Mouse (Mus musculus): ENCODE results near the gene St3gal2.
A peak's percentile ranks its signal among the peaks of the same experiment; 100 is the strongest.
"Not testable (repeated sequence)": the region's sequence is repeated elsewhere in the genome, so short reads cannot be mapped to it uniquely, and the experiment has no call there.

Gene St3gal2

GRCm38 (mm10) chr8:110919341-110920031 is at the start of gene St3gal2:
Gene St3gal2, plus strand, starts transcription at chr8:110919922.
- peak; percentile 89 to 93 for DNase-seq (ENCODE audit: low spot score in 2 of 2)

GRCm38 (mm10) chr8:110870501-110870900 is 49.2 kb upstream of the St3gal2 start:
- no peak for DNase-seq (ENCODE audit: low spot score in 2 of 2)

DNA sequence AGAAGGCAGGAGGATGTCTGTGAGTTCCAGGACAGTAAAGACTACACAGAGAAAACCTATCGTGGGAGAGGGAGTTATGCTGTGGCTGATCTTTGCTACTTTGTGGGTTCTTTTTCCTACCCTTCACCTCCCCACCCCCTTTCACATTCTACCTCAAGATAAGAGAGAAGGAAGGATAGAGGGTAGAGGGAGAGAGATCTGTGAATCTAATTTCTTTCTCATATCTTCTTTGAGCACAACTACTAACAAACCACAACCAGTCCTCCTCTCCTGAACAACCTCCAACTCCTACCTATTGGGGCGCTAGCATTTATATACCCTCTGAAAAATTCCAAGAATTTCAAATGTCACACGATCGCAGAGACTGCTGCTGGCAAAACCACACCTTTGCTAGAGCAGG is 41.9 kb upstream of the St3gal2 start:
- DNase-seq (ENCODE audit: low spot score in 2 of 2): no peak

DNA sequence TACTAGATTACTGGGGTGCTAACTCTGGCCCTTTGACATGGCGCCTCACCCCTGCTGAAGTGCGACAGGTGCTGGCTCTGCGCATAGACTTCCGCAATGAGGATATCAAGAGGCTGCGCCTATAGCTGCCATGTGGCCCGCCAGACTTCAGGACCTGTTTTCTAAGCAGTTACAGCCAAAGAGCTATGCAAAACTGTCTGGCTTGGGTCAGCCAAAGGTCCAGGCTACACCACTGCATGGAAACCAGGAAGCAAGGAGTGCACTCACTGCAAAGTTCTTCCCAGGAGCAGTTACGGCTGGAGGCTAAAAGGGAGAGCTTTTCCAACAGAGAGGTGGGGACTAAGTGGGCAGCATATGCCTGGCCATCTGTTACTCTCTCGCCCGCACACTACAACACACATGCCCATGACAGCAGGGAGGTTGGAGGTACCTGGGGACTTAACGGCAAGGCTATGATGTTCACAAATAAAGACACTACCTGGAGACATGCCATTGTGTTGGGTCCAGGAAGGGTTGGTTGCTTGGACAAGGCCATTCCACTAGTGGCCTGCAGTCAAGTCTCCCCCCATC is 37.9 kb upstream of the St3gal2 start:
- peak; percentile 36 to 52 for DNase-seq (ENCODE audit: low spot score in 2 of 2)

DNA sequence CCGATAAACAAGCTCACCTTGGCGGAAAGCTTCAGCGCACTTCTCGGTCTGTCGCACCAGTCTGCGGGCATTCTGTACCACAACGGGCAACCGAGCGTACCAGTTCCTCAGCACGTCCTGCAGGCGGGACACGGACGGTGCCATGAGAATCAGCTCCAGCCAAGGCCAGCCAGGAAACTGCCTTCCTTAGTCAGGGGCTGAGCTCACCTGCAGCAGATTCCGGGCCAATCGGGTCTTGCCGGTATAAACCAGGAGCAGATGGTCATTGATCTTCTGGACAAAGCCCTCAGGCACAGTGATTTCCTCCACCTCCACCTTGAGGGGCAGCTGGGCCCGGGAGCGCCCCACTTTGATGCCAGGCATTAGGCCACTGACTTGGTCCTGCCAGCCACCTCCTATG is 35.9 kb upstream of the St3gal2 start:
- no peak for DNase-seq (ENCODE audit: low spot score in 2 of 2)

GRCm38 (mm10) chr8:110886634-110887033 is 33.1 kb upstream of the St3gal2 start:
- no peak for DNase-seq (ENCODE audit: low spot score in 2 of 2)

- no peak for DNase-seq (ENCODE audit: low spot score in 2 of 2)
These were observed 32.2 kb upstream of the St3gal2 start for GRCm38 (mm10) chr8:110887551-110887950.

DNA sequence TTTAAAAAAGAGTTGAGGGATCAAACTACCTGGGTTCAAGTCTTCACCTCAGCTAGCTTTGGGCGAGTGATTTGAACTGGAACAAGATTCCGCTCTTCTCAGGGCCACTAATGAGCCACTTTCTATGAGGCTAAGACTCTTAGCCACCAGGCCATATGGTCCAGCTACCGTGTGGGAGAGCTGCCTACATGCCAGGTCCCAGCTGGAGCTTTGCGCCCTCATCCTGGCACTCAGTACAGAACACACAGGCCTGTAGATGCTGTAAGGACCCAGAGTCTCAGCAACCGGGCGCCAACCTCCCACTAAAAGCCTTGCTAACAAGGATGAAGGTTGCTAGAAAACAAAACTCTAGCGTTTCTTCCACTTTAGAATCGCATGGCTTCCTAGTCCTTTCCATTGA is 31.3 kb upstream of the St3gal2 start:
- no peak for DNase-seq (ENCODE audit: low spot score in 2 of 2)

- DNase-seq (ENCODE audit: low spot score in 2 of 2): no peak
These were observed 30.9 kb upstream of the St3gal2 start for GRCm38 (mm10) chr8:110888860-110889259.

DNA sequence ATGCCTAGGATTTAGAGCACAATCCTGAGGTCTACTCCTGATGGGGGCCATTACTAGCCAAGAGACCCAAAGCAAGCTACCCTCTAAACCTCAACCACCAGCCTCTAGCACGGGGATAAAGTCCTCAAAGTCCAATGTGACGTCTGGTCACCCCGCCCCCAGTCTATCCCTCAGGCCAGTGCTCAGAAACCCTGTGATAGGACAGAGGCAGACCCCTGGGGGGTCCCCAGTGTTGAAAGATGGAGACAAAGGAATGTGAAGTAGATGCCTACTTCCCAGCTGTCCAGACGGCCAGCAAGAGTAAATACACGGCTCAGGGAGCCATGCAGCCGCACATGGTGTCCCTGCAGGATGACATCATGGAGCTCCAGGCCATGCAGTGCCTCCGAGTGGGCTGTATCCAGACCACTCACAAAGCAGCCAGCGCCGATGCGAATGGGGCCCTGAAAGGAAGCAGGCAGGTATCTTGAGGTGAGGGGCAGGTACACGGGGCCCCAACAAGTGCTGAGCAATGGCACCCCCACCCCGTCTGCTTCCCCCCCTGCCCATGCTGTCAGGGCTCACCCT is 29.7 kb upstream of the St3gal2 start:
- DNase-seq (ENCODE audit: low spot score in 2 of 2): no peak

- DNase-seq (ENCODE audit: low spot score in 2 of 2): no peak
These were observed 27.7 kb upstream of the St3gal2 start for GRCm38 (mm10) chr8:110892040-110892439.

DNA sequence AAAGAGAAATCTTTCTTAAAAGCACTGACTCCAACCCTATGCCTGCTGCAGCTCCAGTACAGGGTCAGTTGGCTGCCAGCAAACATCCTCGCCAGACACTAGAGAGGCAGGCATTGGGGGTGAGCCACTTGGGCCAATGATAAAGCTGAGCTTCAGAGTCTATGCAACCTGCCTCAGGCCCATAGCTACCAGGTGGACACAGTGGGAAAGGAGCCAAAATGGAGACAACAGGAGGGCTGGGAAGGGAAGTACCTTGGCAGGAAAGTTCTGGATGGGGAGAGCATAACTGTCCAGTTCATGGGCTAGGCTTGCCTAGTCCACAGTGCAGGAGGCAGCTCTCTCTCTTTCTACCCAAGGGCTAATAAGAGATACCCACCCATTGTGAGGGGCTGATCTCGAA is 26.8 kb upstream of the St3gal2 start:
- no peak for DNase-seq (ENCODE audit: low spot score in 2 of 2)

GRCm38 (mm10) chr8:110894851-110895250 is 24.9 kb upstream of the St3gal2 start:
- DNase-seq (ENCODE audit: low spot score in 2 of 2): no peak

DNA sequence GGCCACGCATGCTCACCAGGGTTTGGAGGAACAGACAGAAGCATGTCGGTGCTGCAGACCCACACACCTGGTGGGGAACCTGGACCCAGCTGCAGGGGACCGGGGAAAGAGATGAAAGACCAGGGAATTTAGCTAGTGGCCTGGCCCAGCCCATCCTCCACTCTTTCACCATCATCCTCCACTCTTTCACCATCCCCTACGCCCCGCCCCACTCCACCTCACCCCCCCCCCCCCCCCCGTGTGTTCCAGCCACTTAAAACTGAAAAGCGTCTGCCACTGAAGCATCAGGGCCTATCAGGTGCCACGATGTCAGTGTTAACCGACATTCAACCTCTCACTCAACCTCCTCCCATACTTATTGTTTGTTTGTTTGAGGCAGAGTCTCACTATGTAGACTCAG is 24.5 kb upstream of the St3gal2 start:
- DNase-seq (ENCODE audit: low spot score in 2 of 2): no peak

DNA sequence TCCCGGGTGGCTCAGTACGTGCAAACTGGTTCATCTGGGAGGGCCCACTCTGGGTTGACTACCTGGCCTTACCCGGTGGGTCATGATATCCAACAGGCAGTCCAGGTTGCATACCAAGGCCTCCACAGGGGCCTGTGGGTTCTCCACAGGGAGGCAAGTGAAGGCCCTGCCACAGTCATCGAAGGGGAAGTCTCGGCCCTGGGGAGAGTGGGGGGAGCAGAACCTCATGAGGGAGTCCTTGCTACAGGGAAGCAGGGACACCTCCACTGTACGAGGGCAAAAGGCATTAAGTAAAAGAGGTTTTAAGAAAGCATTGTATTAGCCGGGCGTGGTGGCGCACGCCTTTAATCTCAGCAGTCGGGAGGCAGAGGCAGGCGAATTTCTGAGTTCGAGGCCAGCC is 23.9 kb upstream of the St3gal2 start:
- no peak for DNase-seq (ENCODE audit: low spot score in 2 of 2)

DNA sequence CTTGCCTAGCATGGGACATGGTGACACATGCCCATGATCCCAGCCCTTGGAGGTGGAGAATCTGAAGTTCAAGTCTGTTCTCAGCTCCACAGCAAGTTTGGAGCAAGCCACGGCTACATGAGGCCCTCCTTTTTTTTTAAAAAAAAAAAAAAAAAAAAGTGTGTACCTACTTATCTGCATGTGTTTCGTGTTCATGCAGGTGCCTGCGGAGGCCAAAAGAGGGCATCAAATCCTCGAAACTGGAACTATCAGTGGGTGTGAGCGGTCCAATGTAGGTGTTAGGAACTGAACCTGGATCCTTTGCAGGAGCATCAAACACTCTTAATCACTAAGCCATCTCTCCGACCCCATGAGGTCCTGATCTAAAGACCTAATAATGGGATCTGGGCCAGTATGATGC is 22.2 kb upstream of the St3gal2 start:
- no peak for DNase-seq (ENCODE audit: low spot score in 2 of 2)

GRCm38 (mm10) chr8:110901056-110901455 is 18.7 kb upstream of the St3gal2 start:
- no peak for DNase-seq (ENCODE audit: low spot score in 2 of 2)

- peak; percentile 89 for DNase-seq (ENCODE audit: low spot score in 2 of 2)
These were observed 17.7 kb upstream of the St3gal2 start, which contains the start of gene Fuk for GRCm38 (mm10) chr8:110901839-110902578. Gene Fuk, minus strand, starts transcription at chr8:110902488.

GRCm38 (mm10) chr8:110902579-110902965 is 17.1 kb upstream of the St3gal2 start:
- no peak for DNase-seq (ENCODE audit: low spot score in 2 of 2)

DNA sequence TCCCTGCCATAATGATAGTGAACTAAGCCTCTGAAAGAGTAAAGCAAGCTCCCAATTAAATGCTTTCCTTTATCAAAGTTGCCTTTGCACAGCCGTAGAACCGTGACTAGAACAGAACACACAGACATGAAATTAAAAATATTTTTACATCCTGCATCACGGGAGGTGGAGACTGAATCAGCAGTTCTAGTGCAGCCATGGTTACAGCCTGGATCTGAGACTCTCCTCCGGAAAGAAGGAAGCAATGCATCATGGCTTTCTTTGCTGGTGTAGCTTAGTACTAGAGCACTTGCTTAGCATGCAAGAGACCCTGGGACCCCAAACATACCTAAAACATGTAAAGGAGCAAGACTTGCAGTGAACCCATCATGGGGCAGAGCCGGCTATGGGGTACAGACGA is 14.3 kb upstream of the St3gal2 start:
- DNase-seq (ENCODE audit: low spot score in 2 of 2): no peak

- DNase-seq (ENCODE audit: low spot score in 2 of 2): no peak
These were observed 13.0 kb upstream of the St3gal2 start for GRCm38 (mm10) chr8:110906682-110907081.

- not testable (repeated sequence) for DNase-seq (ENCODE audit: low spot score in 2 of 2)
These were observed 9.9 kb upstream of the St3gal2 start for GRCm38 (mm10) chr8:110909850-110910249.

Data from frontal cortex, postnatal 36 days (tissue).